Mouse (Mus musculus): Measurements from ENCODE around the gene Cdpf1. TPM values are rescaled to one million over a fixed set of nuclear protein-coding genes. Genes with fewer than 3 reads are reported as not detected.

Cdpf1 gene
- polyA plus RNA-seq, 1 experiment from 2014 or later: 33.8 TPM

- no peaks in the 10 kb centered on the region for H3K36me3 ChIP-seq (ENCODE audit: control insufficient read depth, insufficient read depth, low read length)
- peak overlapping the region; percentile 90 for H3K9ac ChIP-seq (ENCODE audit: low read length)
- WGBS: 3% methylated on average over 36 of the region's 36 CpGs
- H3K9me3 ChIP-seq (ENCODE audit: control insufficient read depth, low read length): no peaks in the 10 kb centered on the region; the same call in 1 of the 2 replicates
- peaks cover 15% of the 10 kb centered on the region for H3K4me1 ChIP-seq (replicated peaks; ENCODE audit: control insufficient read depth, insufficient read depth, low read length)
- no peaks in the 10 kb centered on the region; the same call in 1 of the 2 replicates for H3K27me3 ChIP-seq (ENCODE audit: control insufficient read depth, insufficient read depth, low read depth, low read length)
- ATAC-seq (ENCODE audit: low read depth): peak; percentile 86
- H3K27ac ChIP-seq (ENCODE audit: low read length): peak overlapping the region; percentile 89
- H3K4me2 ChIP-seq (ENCODE audit: low read depth, low read length): peak overlapping the region; percentile 89
- peak overlapping the region; percentile 84 for H3K4me3 ChIP-seq (ENCODE audit: low read length)
These were observed 533 bp downstream of the Cdpf1 start for GRCm38 (mm10) chr15:85810806-85811521.

GRCm38 (mm10) chr15:85810462-85810805 lies 1.1 kb downstream of the Cdpf1 start:
- H3K4me2 ChIP-seq (ENCODE audit: low read depth, low read length): peak overlapping the region; percentile 89
- peak overlapping the region; percentile 89; the same call in 1 of the 2 replicates for H3K27ac ChIP-seq (ENCODE audit: low read length)
- no peaks in the 10 kb centered on the region for H3K36me3 ChIP-seq (ENCODE audit: control insufficient read depth, insufficient read depth, low read length)
- no peak for ATAC-seq (ENCODE audit: low read depth)
- peaks cover 15% of the 10 kb centered on the region for H3K4me1 ChIP-seq (replicated peaks; ENCODE audit: control insufficient read depth, insufficient read depth, low read length)
- H3K4me3 ChIP-seq (ENCODE audit: low read length): peak overlapping the region; percentile 84
- peak overlapping the region; percentile 90 for H3K9ac ChIP-seq (ENCODE audit: low read length)
- WGBS: 63% methylated on average over 5 of the region's 5 CpGs
- H3K27me3 ChIP-seq (ENCODE audit: control insufficient read depth, insufficient read depth, low read depth, low read length): no peaks in the 10 kb centered on the region; the same call in 1 of the 2 replicates
- no peaks in the 10 kb centered on the region for H3K9me3 ChIP-seq (ENCODE audit: control insufficient read depth, low read length)

GRCm38 (mm10) chr15:85809091-85809490 lies 2.4 kb downstream of the Cdpf1 start:
- no peak for ATAC-seq (ENCODE audit: low read depth)
- Histone ChIP-seq H3K4me1 (replicated peaks; ENCODE audit: control insufficient read depth, insufficient read depth, low read length) (peaks cover 15% of the 10 kb centered on the region), H3K27ac (ENCODE audit: low read length) (no peak overlapping the region), H3K9ac (ENCODE audit: low read length) (no peak overlapping the region), H3K9me3 (ENCODE audit: control insufficient read depth, low read length) (no peaks in the 10 kb centered on the region), H3K27me3 (ENCODE audit: control insufficient read depth, insufficient read depth, low read depth, low read length) (no peaks in the 10 kb centered on the region; the same call in 1 of the 2 replicates), H3K36me3 (ENCODE audit: control insufficient read depth, insufficient read depth, low read length) (no peaks in the 10 kb centered on the region), H3K4me3 (ENCODE audit: low read length) (no peak overlapping the region), H3K4me2 (ENCODE audit: low read depth, low read length) (no peak overlapping the region)
- 83% methylated on average over 12 of the region's 12 CpGs for WGBS

- no peak for ATAC-seq (ENCODE audit: low read depth)
- Histone ChIP-seq H3K27ac (ENCODE audit: low read length) (no peak overlapping the region), H3K36me3 (ENCODE audit: control insufficient read depth, insufficient read depth, low read length) (no peaks in the 10 kb centered on the region), H3K4me1 (replicated peaks; ENCODE audit: control insufficient read depth, insufficient read depth, low read length) (peaks cover 15% of the 10 kb centered on the region), H3K4me2 (ENCODE audit: low read depth, low read length) (no peak overlapping the region), H3K4me3 (ENCODE audit: low read length) (no peak overlapping the region), H3K27me3 (ENCODE audit: control insufficient read depth, insufficient read depth, low read depth, low read length) (no peaks in the 10 kb centered on the region; the same call in 1 of the 2 replicates), H3K9me3 (ENCODE audit: control insufficient read depth, low read length) (no peaks in the 10 kb centered on the region), H3K9ac (ENCODE audit: low read length) (no peak overlapping the region)
- 58% methylated on average over 8 of the region's 8 CpGs for WGBS
These were observed 3.1 kb downstream of the Cdpf1 start for GRCm38 (mm10) chr15:85808434-85808833.

GRCm38 (mm10) chr15:85808031-85808430 lies 3.5 kb downstream of the Cdpf1 start:
- H3K36me3 ChIP-seq (ENCODE audit: control insufficient read depth, insufficient read depth, low read length): no peaks in the 10 kb centered on the region
- no peak overlapping the region for H3K9ac ChIP-seq (ENCODE audit: low read length)
- 75% methylated on average over 6 of the region's 6 CpGs for WGBS
- no peak overlapping the region for H3K27ac ChIP-seq (ENCODE audit: low read length)
- H3K4me1 ChIP-seq (replicated peaks; ENCODE audit: control insufficient read depth, insufficient read depth, low read length): peaks cover 15% of the 10 kb centered on the region
- no peak overlapping the region for H3K4me3 ChIP-seq (ENCODE audit: low read length)
- no peaks in the 10 kb centered on the region; the same call in 1 of the 2 replicates for H3K27me3 ChIP-seq (ENCODE audit: control insufficient read depth, insufficient read depth, low read depth, low read length)
- H3K9me3 ChIP-seq (ENCODE audit: control insufficient read depth, low read length): no peaks in the 10 kb centered on the region
- no peak overlapping the region for H3K4me2 ChIP-seq (ENCODE audit: low read depth, low read length)
- no peak for ATAC-seq (ENCODE audit: low read depth)

GRCm38 (mm10) chr15:85807404-85807803 lies 4.1 kb downstream of the Cdpf1 start:
- 76% methylated on average over 4 of the region's 4 CpGs for WGBS
- Histone ChIP-seq H3K36me3 (ENCODE audit: control insufficient read depth, insufficient read depth, low read length) (no peaks in the 10 kb centered on the region), H3K4me1 (replicated peaks; ENCODE audit: control insufficient read depth, insufficient read depth, low read length) (peaks cover 15% of the 10 kb centered on the region), H3K9ac (ENCODE audit: low read length) (no peak overlapping the region), H3K27me3 (ENCODE audit: control insufficient read depth, insufficient read depth, low read depth, low read length) (no peaks in the 10 kb centered on the region), H3K4me2 (ENCODE audit: low read depth, low read length) (no peak overlapping the region), H3K27ac (ENCODE audit: low read length) (no peak overlapping the region), H3K4me3 (ENCODE audit: low read length) (no peak overlapping the region), H3K9me3 (ENCODE audit: control insufficient read depth, low read length) (no peaks in the 10 kb centered on the region)
- ATAC-seq (ENCODE audit: low read depth): no peak

- peaks cover 10% of the 10 kb centered on the region for H3K4me1 ChIP-seq (replicated peaks; ENCODE audit: control insufficient read depth, insufficient read depth, low read length)
- no peaks in the 10 kb centered on the region for H3K27me3 ChIP-seq (ENCODE audit: control insufficient read depth, insufficient read depth, low read depth, low read length)
- no peak for ATAC-seq (ENCODE audit: low read depth)
- no peaks in the 10 kb centered on the region for H3K36me3 ChIP-seq (ENCODE audit: control insufficient read depth, insufficient read depth, low read length)
- H3K9ac ChIP-seq (ENCODE audit: low read length): no peak overlapping the region
- no peak overlapping the region for H3K27ac ChIP-seq (ENCODE audit: low read length)
- H3K9me3 ChIP-seq (ENCODE audit: control insufficient read depth, low read length): no peaks in the 10 kb centered on the region
- H3K4me3 ChIP-seq (ENCODE audit: low read length): no peak overlapping the region
- 68% methylated on average over 4 of the region's 4 CpGs for WGBS
- H3K4me2 ChIP-seq (ENCODE audit: low read depth, low read length): no peak overlapping the region
These were observed 4.6 kb downstream of the Cdpf1 start for GRCm38 (mm10) chr15:85806886-85807285.

- ATAC-seq (ENCODE audit: low read depth): no peak
- no peaks in the 10 kb centered on the region for H3K4me1 ChIP-seq (replicated peaks; ENCODE audit: control insufficient read depth, insufficient read depth, low read length)
- H3K27ac ChIP-seq (ENCODE audit: low read length): no peak overlapping the region
- no peak overlapping the region for H3K4me2 ChIP-seq (ENCODE audit: low read depth, low read length)
- H3K27me3 ChIP-seq (ENCODE audit: control insufficient read depth, insufficient read depth, low read depth, low read length): no peaks in the 10 kb centered on the region
- H3K9ac ChIP-seq (ENCODE audit: low read length): no peak overlapping the region
- H3K36me3 ChIP-seq (ENCODE audit: control insufficient read depth, insufficient read depth, low read length): no peaks in the 10 kb centered on the region
- 75% methylated on average over 2 of the region's 2 CpGs for WGBS
- no peaks in the 10 kb centered on the region for H3K9me3 ChIP-seq (ENCODE audit: control insufficient read depth, low read length)
- no peak overlapping the region for H3K4me3 ChIP-seq (ENCODE audit: low read length)
These were observed 8.6 kb downstream of the Cdpf1 start for GRCm38 (mm10) chr15:85802931-85803330.

- no peak overlapping the region for H3K4me3 ChIP-seq (ENCODE audit: low read length)
- ATAC-seq (ENCODE audit: low read depth): no peak
- 87% methylated on average over 8 of the region's 8 CpGs for WGBS
These were observed 12.8 kb downstream of the Cdpf1 start for GRCm38 (mm10) chr15:85798676-85799075.

More at GRCm38 (mm10) chr15:85798676-85799075, 12.8 kb downstream of the Cdpf1 start:
- no peaks in the 10 kb centered on the region for H3K27me3 ChIP-seq (ENCODE audit: control insufficient read depth, insufficient read depth, low read depth, low read length)
- H3K4me2 ChIP-seq (ENCODE audit: low read depth, low read length): no peak overlapping the region
- no peaks in the 10 kb centered on the region for H3K9me3 ChIP-seq (ENCODE audit: control insufficient read depth, low read length)
- no peak overlapping the region for H3K9ac ChIP-seq (ENCODE audit: low read length)
- no peaks in the 10 kb centered on the region for H3K4me1 ChIP-seq (replicated peaks; ENCODE audit: control insufficient read depth, insufficient read depth, low read length)
- H3K27ac ChIP-seq (ENCODE audit: low read length): no peak overlapping the region
- no peaks in the 10 kb centered on the region for H3K36me3 ChIP-seq (ENCODE audit: control insufficient read depth, insufficient read depth, low read length)
